Mouse (Mus musculus): ENCODE measurements around the gene Fancg.

Fancg gene

GRCm38 (mm10) chr4:43033481-43033880 is 23.2 kb upstream of the Fancg start:
- no peak for DNase-seq (ENCODE audit: low spot score in 2 of 2)

- DNase-seq (ENCODE audit: low spot score in 2 of 2), result no peak
These were observed 22.2 kb upstream of the Fancg start for GRCm38 (mm10) chr4:43032501-43032900.

GRCm38 (mm10) chr4:43031237-43031995 is 21.1 kb upstream of the Fancg start, which contains the start of gene Stoml2:
Gene Stoml2, minus strand, starts transcription at chr4:43031710.
- DNase-seq (ENCODE audit: low spot score in 2 of 2), result peak; percentile 90 to 93

GRCm38 (mm10) chr4:43030780-43031230 is 20.5 kb upstream of the Fancg start:
- no peak for DNase-seq (ENCODE audit: low spot score in 2 of 2)

GRCm38 (mm10) chr4:43030352-43030751 is 20.0 kb upstream of the Fancg start:
- no peak for DNase-seq (ENCODE audit: low spot score in 2 of 2)

- DNase-seq (ENCODE audit: low spot score in 2 of 2), result no peak
These were observed 19.4 kb upstream of the Fancg start for GRCm38 (mm10) chr4:43029749-43030148.

- no peak for DNase-seq (ENCODE audit: low spot score in 2 of 2)
These were observed 18.8 kb upstream of the Fancg start for GRCm38 (mm10) chr4:43029121-43029520.

GRCm38 (mm10) chr4:43025084-43025960 is 15.0 kb upstream of the Fancg start, which contains the start of gene Pigo:
Gene Pigo, minus strand, starts transcription at chr4:43025819.
- DNase-seq (ENCODE audit: low spot score in 2 of 2), result peak; percentile 87 to 89

GRCm38 (mm10) chr4:43024673-43025072 is 14.4 kb upstream of the Fancg start:
- DNase-seq (ENCODE audit: low spot score in 2 of 2), result no peak

GRCm38 (mm10) chr4:43021341-43021740 is 11.0 kb upstream of the Fancg start:
- no peak for DNase-seq (ENCODE audit: low spot score in 2 of 2)

GRCm38 (mm10) chr4:43020876-43021275 is 10.6 kb upstream of the Fancg start:
- no peak for DNase-seq (ENCODE audit: low spot score in 2 of 2)

GRCm38 (mm10) chr4:43019641-43020465 is 9.5 kb upstream of the Fancg start:
- DNase-seq (ENCODE audit: low spot score in 2 of 2), result no peak

GRCm38 (mm10) chr4:43019176-43019575 is 8.9 kb upstream of the Fancg start:
- DNase-seq (ENCODE audit: low spot score in 2 of 2), result no peak

GRCm38 (mm10) chr4:43018156-43018555 is 7.8 kb upstream of the Fancg start:
- no peak for DNase-seq (ENCODE audit: low spot score in 2 of 2)

- no peak for DNase-seq (ENCODE audit: low spot score in 2 of 2)
These were observed 1.8 kb upstream of the Fancg start for GRCm38 (mm10) chr4:43012091-43012490.

GRCm38 (mm10) chr4:43005765-43006164 is 4.5 kb downstream of the Fancg start:
- peak; percentile 42 to 60 for DNase-seq (ENCODE audit: low spot score in 2 of 2)

GRCm38 (mm10) chr4:43004951-43005350 is 5.4 kb downstream of the Fancg start:
- no peak for DNase-seq (ENCODE audit: low spot score in 2 of 2)

GRCm38 (mm10) chr4:43002756-43003439 is 7.4 kb downstream of the Fancg start:
- no peak for DNase-seq (ENCODE audit: low spot score in 2 of 2)

- DNase-seq (ENCODE audit: low spot score in 2 of 2), result no peak
These were observed 9.0 kb downstream of the Fancg start for GRCm38 (mm10) chr4:43001272-43001671.

GRCm38 (mm10) chr4:43000141-43000986 is 9.9 kb downstream of the Fancg start, which contains the start of gene Vcp:
Gene Vcp, minus strand, starts transcription at chr4:43000507.
- DNase-seq (ENCODE audit: low spot score in 2 of 2), result peak; percentile 99

All from spleen, postnatal 36 days (tissue).